Mouse (Mus musculus) kidney, embryonic 16.5 days (tissue): ENCODE data around the gene Dclre1a. TPM values are rescaled to one million over a fixed set of nuclear protein-coding genes. Genes with fewer than 3 reads are reported as not detected.

ENCODE experiments used
- ATAC-seq: fragments of 200-750 bp; cut with Nextera tagmentation; 2 replicates; pipeline ENCODE4 v1.8.0; 2017; ENCODE audit warnings: moderate TSS enrichment; ENCODE audit not compliant: low FRiP score, low TSS enrichment
- H3K27ac ChIP-seq: fragments of 300-500 bp; sonication (generic); 2 replicates; pipeline ENCODE4 v1.5.1; 2014; ENCODE audit warnings: low read length
- H3K27me3 ChIP-seq: fragments of 300-500 bp; sonication (generic); 2 replicates; pipeline ENCODE4 v1.6.1; 2014; ENCODE audit warnings: low read length, control low read depth, mixed read lengths; ENCODE audit not compliant: insufficient read depth
- H3K36me3 ChIP-seq: fragments of 300-500 bp; sonication (generic); 2 replicates; pipeline ENCODE4 v1.6.1; 2014; ENCODE audit warnings: low read length, control low read depth, mixed read lengths; ENCODE audit not compliant: insufficient read depth
- H3K4me1 ChIP-seq: fragments of 300-500 bp; sonication (generic); 2 replicates; pipeline ENCODE4 v1.6.1; 2014; ENCODE audit warnings: low read length, control low read depth, mixed read lengths; ENCODE audit not compliant: insufficient read depth
- H3K4me2 ChIP-seq: fragments of 300-500 bp; sonication (generic); replicated peaks from 2 replicates; pipeline ENCODE4 v1.6.1; 2014; ENCODE audit warnings: low read depth, low read length
- H3K4me3 ChIP-seq: fragments of 300-500 bp; sonication (generic); 2 replicates; pipeline ENCODE4 v1.5.1; 2014; ENCODE audit warnings: mild to moderate bottlenecking, low read length
- H3K9ac ChIP-seq: fragments of 300-500 bp; sonication (generic); replicated peaks from 2 replicates; pipeline ENCODE4 v1.6.1; 2014; ENCODE audit warnings: low read length
- H3K9me3 ChIP-seq: fragments of 300-500 bp; sonication (generic); 2 replicates; pipeline ENCODE4 v1.6.1; 2016; ENCODE audit warnings: low read length, control low read depth
- WGBS: fragments of 180-500 bp; shearing (Covaris S2); extraction: QIAGEN DNeasy Blood & Tissue Kit; methylation state at CpG from one replicate; pipeline ENCODE4 v1.1.7; 2014; 5-methylcytosine and 5-hydroxymethylcytosine counted together
- polyA plus RNA-seq: library from polyadenylated mRNA; unstranded; fragments of >200 nt; fragmentation: Nextera tagmentation; extraction: Ambion mirVana; gene quantifications from 2 replicates; pipeline ENCODE4 v1.2.1, GENCODE M21; 2015

Dclre1a gene
- polyA plus RNA-seq, 1 experiment from 2014 or later, result 14.8 TPM

GRCm38 (mm10) chr19:56489601-56490000 is 58.4 kb downstream of the Dclre1a start:
- Histone ChIP-seq H3K4me2 (no peak overlapping the region), H3K4me3 (no peak overlapping the region), H3K36me3 (no peaks in the 10 kb centered on the region), H3K9ac (no peak overlapping the region), H3K27ac (no peak overlapping the region), H3K9me3 (no peaks in the 10 kb centered on the region), H3K27me3 (no peaks in the 10 kb centered on the region), H3K4me1 (peaks cover 12% of the 10 kb centered on the region)
- 73% methylated on average over 6 of the region's 6 CpGs for WGBS
- ATAC-seq, result no peak

- ATAC-seq, result no peak
- peaks cover 16% of the 10 kb centered on the region for H3K4me1 ChIP-seq
- H3K4me2 ChIP-seq, result no peak overlapping the region
- no peak overlapping the region for H3K27ac ChIP-seq
- no peaks in the 10 kb centered on the region for H3K36me3 ChIP-seq
- 97% methylated on average over 2 of the region's 2 CpGs for WGBS
- no peaks in the 10 kb centered on the region for H3K27me3 ChIP-seq
- H3K4me3 ChIP-seq, result no peak overlapping the region
- H3K9ac ChIP-seq, result no peak overlapping the region
- H3K9me3 ChIP-seq, result no peaks in the 10 kb centered on the region
These were observed 60.7 kb downstream of the Dclre1a start for GRCm38 (mm10) chr19:56487339-56487738.

GRCm38 (mm10) chr19:56486926-56487325 is 61.1 kb downstream of the Dclre1a start:
- H3K4me2 ChIP-seq, result no peak overlapping the region
- peaks cover 16% of the 10 kb centered on the region for H3K4me1 ChIP-seq
- no peak overlapping the region for H3K27ac ChIP-seq
- no peaks in the 10 kb centered on the region for H3K27me3 ChIP-seq
- H3K36me3 ChIP-seq, result no peaks in the 10 kb centered on the region
- 64% methylated on average over 7 of the region's 7 CpGs for WGBS
- H3K9me3 ChIP-seq, result no peaks in the 10 kb centered on the region
- no peak overlapping the region for H3K4me3 ChIP-seq
- no peak for ATAC-seq
- no peak overlapping the region for H3K9ac ChIP-seq

GRCm38 (mm10) chr19:56485376-56486271 is 62.4 kb downstream of the Dclre1a start:
- WGBS, result 43% methylated on average over 13 of the region's 13 CpGs
- Histone ChIP-seq H3K9me3 (no peaks in the 10 kb centered on the region), H3K4me3 (no peak overlapping the region), H3K27ac (peak overlapping the region; percentile 26), H3K4me2 (no peak overlapping the region; the same call in 1 of the 2 replicates), H3K27me3 (no peaks in the 10 kb centered on the region), H3K36me3 (no peaks in the 10 kb centered on the region), H3K9ac (no peak overlapping the region), H3K4me1 (peaks cover 16% of the 10 kb centered on the region)
- ATAC-seq, result peak; percentile 67

GRCm38 (mm10) chr19:56484630-56485375 is 63.2 kb downstream of the Dclre1a start:
- Histone ChIP-seq H3K9me3 (no peaks in the 10 kb centered on the region), H3K4me1 (peaks cover 16% of the 10 kb centered on the region), H3K27ac (peak overlapping the region; percentile 26), H3K9ac (no peak overlapping the region), H3K4me3 (no peak overlapping the region), H3K36me3 (no peaks in the 10 kb centered on the region), H3K27me3 (no peaks in the 10 kb centered on the region), H3K4me2 (no peak overlapping the region; the same call in 1 of the 2 replicates)
- no peak for ATAC-seq
- WGBS, result 34% methylated on average over 13 of the region's 13 CpGs

Other genes starting within 250 kb of the Dclre1a start
- gene Nrap, start 158.2 kb downstream of the Dclre1a start, polyA plus RNA-seq, result 0.36 and 0.37 TPM in 2 replicates
- 26.6 and 27.2 TPM in 2 replicates for gene Casp7, start 151.1 kb downstream of the Dclre1a start, polyA plus RNA-seq
- 0.77 and 0.90 TPM in 2 replicates for gene Plekhs1, start 86.6 kb downstream of the Dclre1a start, polyA plus RNA-seq
- 16.0 and 16.1 TPM in 2 replicates for gene Nhlrc2, start within 50 bp of the Dclre1a start, polyA plus RNA-seq
- 0.06 and 0.21 TPM in 2 replicates for gene Adrb1, start 174.0 kb upstream of the Dclre1a start, polyA plus RNA-seq